Mouse (Mus musculus) mesoderm, embryonic 11.5 days (tissue): ENCODE measurements at regions not wholly inside any gene's neighbourhood (a gene's known extent, or its start where the extent isn't known, plus 50 kb on each side); places are given as distances from the start of the nearest gene placed in this dataset.

Experiments
- DNase-seq: peaks from one replicate; pipeline ENCODE4 v3.0.0-alpha.2; 2012; ENCODE audit warnings: low read depth, low spot score

DNA sequence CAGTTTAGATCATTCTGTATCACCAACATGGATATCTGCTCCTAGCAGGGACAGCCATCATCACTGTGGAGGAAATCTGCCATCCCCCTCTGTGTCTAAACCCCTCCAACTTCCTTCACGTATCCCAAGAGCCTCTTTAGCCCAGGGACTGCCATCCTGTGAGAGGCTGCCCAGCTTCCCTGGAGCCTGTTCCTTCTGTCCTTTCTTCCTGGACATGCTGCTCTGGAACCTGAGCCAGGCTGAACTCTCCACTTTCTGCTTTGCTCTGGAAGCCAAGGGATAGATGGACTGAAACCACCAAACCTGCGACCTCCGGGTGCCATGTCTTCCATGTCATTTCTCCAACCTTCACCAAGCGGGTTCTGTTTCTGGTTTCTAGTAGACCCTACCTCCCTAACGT, 335.3 kb upstream of the Jarid2 start:
- DNase-seq, result no peak

DNA sequence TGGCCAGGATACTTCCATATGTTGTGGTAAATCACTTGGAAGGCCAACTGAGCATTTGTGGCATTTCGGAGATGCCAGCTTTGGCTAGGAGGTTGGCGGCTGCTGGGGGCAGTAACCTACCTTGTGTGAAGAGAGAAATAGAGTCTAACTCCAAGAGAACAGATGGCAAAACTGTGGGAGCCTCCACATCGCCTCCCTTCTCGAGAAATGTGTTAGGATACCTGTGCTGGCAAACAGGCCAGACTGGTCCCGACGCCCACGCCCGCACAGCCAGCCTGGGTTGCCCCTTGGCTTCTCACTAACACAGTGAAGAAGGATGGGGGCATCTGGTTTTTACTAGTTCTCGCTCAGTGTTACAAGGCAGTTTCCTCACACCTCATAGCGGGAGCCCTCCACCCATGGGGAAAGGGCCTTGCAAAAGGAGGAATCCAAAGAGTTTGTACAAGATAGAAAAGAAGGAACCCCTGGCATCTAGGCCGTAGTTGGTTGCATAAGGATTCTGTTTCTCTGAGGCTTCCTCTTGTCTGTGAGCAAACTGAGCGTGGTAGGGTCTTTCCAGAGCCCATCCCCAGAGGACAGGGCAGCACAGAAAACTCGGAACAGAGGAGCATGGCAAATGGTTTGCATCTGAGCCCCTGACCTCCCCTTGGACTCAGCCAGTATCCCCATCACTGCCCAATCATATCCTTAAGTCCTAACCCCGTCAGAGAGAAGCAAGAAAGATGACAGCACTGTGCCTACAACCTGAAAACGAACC, 330.5 kb upstream of the Jarid2 start:
- DNase-seq, result no peak

DNA sequence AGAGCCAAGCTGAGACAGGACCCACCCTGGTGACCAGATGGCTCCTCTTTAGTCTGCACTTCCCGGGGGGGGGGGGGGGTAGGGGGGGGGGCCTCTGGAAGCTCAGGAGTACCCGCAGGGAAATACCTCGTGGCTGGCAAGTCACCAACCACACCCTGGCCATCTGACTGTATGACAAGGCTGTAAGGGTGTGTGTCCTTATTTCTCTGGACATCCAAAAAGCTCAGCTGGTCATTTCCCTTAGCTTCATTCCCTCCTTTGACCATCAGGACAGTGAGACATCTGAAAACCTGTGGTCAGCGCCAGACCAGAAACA, 329.9 kb upstream of the Jarid2 start:
- no peak for DNase-seq

DNA sequence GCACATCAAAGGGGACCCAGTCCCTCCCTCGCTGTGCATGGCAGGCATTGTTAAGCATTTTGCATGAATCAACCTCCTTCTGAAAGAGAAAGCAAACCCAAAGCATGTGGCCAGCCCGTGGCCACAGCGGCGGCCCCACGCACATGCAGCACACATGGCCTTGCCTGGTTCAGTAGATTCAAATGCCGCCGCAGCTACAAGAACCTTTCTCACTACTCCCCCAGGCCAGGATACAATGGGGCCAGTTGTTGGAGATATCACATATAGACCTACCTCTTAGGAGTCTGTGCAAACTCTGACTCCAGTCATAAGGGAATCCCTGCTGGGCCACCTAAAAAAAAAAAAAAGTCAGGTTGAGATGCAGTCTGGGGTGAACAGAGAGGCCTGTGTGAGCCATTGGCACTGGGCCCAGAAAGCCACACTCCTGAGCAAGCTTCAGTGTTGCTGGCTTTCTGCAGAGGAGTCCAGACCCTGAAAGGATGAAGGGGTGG, 329.4 kb upstream of the Jarid2 start:
- DNase-seq, result no peak

DNA sequence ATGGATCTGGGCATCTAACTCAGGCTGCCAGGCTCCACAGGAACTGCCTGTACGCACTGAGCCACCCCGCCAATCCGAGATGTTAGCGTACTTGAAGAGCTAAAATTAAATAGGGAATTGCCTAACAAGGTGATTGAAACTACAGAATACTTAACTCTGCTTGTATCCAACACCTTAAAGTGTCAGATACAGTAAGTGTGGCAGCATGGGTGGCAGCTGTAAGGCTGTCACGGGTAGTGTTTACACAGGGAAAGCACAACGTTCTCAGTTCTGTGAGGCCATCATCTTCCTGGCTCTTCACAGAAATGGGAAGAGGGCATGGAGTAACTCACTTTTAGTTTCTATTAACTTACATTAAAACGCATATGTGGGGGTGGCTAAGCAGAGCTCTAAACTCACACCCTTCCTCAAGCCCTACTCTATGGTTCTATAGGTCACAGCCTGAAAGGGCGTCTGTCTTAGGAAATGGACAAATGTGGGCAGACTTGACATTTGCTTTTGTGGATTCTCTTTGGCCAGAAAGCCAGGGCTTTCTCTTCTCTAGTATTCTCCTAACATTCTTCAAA, 325.2 kb upstream of the Jarid2 start:
- no peak for DNase-seq

DNA sequence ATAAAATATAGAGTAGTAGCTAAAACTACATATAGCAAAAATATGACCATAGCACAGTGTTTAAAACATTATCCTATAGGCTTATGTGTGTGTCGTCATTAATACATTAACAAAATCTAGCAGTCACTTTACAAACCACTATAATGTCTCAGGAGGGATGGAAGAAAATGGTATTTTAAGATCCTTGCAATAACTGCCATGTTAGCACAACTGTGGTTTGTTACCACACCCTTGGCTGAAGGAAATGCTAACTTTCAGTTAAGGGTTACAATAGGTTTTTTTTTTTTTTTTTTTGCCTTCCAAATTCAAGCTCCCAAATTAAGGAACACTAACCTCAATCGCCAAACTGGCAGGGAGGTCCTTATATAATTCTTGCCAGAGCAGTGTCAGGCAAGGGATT, 322.0 kb upstream of the Jarid2 start:
- DNase-seq, result no peak

DNA sequence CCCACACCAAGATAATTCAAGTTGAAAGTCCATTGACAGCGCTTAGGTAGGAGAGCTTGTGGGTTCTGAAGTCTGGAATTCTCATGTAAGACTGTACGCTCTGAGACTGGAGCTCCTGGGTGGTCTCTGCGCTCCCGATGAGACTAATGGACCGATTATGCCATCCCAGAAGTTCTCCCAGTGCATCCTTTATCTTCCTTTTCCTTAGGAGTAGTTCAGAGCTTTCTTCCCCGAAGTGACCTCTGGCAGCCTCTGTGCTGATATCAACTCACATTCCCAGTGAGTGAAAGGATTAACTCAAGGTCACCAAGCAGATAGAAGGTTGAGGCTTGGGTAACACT, 320.7 kb upstream of the Jarid2 start:
- no peak for DNase-seq

DNA sequence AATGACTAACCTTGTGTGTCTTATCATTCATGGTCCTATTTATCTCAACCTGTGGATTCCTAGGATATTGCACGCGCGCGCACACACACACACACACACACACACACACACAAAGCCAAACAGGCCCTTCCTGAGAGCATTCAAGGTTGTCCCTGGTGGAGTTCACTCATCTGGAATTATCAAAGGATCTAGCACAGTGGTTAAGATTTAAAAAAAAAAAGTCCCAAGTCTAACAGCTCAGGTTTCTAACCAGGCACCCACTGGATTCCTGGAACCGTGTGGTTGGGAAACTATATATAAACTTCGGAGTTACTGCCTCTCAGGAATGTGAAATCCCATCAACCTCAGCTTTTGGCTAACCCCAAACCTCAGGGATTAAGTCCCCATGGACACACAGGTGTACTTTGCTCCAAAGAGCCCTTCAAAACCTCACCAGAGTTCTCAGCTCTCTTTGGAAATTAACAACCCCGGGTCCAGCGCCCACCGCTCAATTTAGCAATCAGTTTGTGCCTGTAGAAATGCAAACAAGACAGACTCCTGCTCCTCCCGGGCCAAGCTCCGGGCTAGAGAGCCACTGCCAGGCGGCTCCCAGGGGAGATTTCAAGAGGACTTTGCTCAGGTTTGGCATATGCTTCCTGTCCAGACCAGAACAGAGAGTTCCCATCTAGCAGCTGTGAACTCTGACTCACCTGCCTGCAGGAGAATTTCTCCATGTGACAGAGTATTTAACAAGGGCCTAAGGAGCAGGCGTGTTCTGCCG, 320.1 kb upstream of the Jarid2 start:
- DNase-seq, result no peak

DNA sequence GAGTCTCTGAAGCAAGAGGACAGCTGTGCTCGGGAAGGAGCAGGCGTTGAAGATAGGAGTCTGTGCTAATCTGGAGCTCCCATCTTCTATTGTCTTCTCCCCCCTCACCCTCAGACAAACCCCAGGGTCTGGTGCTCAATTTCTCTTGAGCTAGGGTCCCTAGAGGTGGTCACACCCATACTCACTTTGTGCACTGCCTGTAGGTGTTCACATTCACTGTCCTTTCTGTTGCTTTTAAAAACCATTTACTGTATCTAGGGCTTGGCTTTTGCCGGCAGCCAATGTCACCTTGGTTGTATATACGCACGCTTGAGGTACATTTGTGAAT, 319.6 kb upstream of the Jarid2 start:
- DNase-seq, result no peak

DNA sequence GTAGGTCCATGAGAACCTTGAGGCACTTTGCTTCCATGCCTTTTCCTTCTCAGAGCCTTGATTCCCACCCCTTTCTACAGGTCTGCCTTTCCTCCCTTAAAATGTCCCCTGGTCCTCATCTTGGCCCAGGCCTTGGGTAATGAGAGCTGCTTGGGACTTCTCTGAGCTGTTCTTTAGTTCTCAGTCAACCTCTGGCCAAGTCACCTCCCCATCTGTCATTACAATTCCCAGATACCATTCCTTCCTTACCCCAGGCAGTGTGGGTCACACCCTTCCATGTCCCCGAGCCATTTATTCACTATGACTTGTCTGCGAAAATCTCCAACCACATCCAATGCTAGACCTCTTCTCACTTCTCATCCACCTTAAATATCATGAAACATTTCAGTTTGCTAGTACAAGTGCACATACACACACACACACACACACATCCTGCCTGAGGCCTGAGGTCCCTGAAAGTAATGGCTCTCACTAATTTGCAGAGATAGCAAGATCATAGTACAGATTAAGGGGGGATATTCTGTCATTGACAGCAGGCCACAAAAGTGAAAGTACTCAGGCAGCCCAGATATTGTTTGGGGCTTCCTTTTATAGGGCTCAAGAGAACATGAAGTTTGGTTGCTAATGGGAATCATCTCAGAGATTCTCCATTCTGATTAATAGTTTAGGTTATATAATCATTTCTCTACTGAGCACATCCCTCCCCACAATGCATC, 317.3 kb upstream of the Jarid2 start:
- no peak for DNase-seq

DNA sequence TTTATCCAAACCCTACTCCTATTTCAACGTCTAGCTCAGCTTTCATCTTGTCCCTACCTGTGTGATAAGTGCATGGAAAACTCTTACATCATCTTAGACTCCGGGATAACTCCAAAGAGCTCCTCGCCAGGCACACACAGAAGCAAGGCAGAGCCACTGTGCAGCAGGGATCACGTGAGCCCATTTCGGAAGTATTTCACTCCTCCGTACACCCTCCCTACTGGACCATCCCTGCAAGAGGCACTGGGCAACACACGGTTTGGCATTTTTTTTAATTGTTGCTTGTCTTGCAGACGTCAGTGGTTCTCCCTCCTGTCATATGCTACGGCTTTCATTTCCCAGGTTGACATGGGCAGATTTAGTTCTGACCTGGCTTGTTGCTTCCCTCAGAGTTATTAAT, 316.0 kb upstream of the Jarid2 start:
- no peak for DNase-seq

DNA sequence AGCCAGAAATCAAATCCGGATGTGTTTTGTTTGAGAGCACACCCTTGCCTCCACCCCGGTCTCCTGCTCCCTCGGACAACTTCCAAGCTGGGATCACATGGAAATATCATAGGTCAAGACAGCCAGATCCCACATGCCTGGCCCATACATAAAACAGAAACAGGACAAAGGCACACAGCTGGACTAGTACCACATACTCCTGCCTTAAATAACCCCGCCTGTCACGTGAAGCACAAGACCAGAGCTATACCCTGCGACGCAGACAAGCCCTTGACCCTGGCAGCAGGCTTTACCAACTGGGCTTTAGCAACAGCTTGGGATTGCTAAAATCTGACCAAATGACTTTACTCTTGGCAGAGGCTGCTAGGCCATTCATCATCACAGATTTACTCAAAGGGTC, 313.3 kb upstream of the Jarid2 start:
- no peak for DNase-seq

DNA sequence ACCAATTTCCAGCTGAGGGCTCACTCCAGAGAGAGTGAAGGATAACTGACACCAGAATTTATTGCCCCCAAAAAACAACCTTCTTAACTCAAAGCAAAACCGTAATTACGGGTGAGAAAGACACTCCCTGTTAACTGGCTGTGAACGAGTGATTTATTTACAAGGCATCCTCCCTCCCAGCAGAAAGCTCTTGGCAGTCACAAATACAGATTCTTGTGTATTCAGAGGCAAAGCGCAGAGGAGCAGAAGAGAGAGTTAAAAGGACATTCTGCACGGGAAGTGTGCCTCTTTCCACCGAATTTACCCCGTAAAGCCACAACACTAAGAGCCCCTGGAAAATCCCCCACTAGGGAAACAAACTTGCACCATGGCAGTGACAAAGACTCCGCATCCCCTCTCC, 312.3 kb upstream of the Jarid2 start:
- peak; percentile 66 for DNase-seq

DNA sequence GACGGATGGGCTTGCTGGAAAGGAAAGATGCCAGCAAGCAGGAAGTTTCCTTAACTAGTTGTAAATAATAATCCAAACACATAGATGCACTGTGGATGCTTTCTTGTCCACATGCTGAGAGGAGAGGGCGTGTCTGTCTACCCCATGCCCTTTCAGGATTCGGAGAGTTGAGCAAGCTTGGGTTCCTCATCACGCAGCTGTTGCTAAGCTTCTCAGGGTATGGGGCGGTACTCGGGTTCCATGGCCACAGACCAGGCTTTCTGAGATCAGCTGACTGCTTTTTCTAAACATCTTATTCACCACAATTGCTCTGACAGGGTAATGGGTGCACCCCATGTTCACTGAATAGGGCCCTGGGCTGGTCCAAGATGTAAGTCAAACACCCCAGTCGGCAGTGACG, 310.2 kb upstream of the Jarid2 start:
- no peak for DNase-seq

DNA sequence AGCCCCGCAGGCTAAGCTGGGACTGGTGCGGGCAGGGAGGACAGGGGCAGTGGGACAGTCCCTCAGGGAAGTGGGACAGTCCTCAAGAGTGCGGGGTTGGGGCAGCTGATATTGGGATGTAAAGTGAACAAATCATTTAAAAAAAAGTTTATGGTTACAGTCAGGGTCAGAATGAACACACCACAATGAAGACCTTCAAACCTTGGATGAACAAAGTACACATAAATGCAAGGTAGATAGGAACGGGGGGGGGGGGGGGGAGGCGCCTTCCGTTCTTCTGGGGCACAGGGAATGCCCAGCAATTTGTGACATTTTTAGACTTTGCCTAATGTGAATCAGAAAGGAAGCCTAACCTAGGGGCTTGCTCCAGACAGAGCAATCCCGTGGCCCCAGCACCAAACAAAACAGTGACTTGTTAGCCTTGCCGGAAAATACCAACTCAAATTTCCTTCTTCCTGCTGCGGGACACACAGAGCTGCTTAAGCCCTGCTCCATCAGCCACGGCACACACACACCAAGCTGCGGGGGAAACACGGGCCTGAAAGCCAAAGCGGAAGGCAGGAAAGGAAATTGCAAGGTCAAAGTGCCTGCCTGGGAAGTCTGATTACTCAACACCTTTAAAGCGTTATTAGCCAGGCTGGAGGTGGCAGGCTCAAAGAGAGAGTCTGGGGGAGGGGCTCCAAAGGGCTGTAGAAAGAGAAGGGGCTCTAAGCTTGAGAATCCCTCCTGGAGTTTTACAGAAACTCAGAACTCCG, 309.6 kb upstream of the Jarid2 start:
- peak; percentile 59 for DNase-seq

DNA sequence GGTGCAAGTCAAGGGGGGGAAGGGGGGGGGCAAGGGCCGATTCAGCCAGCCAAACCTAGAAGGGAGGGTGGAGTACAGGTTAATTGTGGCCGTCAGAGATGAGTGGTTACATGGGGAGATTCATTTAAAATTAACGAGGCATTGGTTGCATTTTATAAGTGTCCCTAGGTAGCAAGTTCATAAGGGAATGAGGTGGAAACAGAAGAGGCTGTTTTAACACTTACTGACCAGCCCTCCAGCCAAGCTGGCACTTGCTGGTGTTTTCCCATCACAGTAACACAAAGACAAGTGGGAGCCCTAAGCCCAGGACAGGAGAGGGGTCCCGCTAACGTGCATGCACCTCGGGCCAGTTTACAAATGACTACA, 309.1 kb upstream of the Jarid2 start:
- DNase-seq, result no peak

DNA sequence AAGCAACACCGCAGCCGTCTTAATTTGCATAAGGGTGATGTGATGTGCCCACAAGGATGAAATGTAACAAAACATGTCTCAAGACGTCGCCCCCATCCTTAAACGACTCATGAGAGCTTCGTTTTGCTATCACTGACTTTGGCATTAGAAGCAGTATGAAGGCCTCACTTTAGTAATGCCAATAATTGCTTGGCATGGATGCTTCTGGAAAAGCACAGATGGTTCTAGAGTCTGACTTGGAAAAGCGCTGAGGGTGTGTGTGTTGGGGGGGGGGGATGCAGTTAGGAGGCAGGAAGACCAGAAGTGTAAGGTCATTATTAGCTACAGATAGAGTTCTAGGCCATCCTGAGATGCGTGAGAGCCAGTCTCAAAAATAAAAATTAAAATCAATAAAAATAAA, 308.3 kb upstream of the Jarid2 start:
- DNase-seq, result no peak

DNA sequence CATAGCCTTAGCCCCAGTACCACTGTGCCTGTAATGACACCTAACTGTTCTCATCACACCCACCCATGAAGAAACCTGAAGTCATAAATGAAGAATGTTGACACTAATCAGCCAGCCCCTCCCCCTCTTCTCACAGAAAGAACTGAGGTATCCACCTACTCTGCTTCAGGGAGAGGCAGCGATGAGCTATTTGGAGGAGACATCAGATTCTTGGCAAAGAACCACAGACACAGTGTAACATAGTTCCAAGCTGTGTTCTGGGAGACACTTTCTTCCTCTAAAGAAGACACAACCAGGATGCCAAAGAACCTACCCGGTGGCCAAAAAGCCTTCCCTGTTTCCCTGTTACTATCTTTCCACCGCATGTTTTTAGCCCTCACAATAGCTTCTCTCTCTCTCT, 307.8 kb upstream of the Jarid2 start:
- no peak for DNase-seq

DNA sequence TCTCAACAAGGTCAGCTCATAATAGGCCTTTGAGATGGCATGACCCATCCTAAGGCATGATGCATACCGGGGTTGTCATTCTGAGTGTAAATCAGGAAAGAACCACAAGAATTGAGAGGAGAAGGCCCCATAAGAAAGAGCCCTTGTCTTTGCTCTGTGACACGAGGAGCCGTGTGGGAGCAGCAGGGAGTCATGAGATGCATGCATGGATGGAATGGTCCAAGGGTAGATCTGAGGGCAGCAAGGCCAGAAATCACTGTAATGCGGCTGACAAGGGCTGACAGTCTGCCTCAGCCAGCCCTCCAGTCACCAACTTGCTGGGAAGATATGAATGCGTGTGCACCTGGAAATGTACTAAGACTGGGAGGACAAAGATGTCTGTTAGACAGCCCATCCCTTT, 307.4 kb upstream of the Jarid2 start:
- DNase-seq, result peak; percentile 53

DNA sequence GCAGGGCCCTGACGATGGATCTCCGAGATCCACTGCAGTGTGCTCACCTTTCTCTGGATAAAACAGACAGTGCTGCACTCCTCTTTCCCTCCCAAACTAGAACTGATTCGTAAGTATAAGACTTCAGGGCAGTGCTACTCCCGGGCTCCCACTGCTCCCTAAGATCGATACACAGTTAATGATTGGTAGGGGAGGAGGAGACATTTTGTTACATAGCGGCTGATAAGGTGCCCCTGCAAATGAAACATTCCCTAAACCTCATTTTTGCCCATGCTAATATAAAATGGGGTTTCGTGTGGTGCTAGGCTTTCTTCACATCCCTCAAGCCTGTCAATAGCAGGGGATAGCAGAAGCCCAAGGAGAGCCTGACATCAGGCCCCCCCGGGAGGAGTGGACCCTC, 298.8 kb upstream of the Jarid2 start:
- DNase-seq, result no peak

DNA sequence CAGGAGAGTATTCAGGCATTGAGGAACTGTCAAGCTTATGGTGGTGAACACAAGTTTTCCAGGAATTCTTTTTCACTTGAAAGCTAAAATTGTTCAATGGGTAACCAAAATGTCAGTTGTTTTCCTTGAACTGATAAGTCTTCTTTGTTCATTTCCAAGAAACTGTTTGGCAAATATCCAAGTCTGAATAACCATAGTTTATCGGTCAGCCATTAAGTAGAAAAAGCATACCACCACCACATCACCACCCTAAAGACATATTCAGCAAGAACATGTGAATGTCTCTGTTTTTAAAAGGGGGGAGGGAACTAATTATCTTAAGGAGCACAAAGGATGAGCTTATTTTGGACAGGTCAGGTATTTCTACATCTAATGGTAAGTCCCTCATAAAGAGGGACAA, 291.6 kb upstream of the Jarid2 start:
- no peak for DNase-seq

DNA sequence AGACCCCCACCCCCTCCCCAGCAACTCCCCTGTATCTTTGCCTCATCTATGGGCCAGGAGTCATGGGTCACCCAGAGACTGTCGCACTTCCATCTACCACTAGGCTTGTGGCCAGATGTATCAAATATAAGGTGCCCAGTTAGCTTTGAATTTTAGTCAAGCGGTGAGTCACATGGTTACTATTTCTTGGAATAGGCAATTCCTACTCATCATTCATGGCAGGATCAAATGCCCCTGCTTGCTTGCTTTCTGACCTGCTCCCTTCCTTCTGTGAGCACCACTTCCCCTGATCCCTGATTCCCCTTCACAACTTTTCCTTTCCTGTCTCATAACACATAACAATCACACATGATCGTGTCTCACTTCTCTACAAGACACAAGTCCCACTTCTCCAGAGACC, 288.2 kb upstream of the Jarid2 start:
- DNase-seq, result no peak
